Mouse (Mus musculus): ENCODE measurements around the gene Ccnjl. TPM values are rescaled to one million over a fixed set of nuclear protein-coding genes. Genes with fewer than 3 reads are reported as not detected.

Ccnjl gene
- total and polyA plus RNA-seq, 2 experiments from 2014 or later = 10.8 to 11.7 TPM

DNA sequence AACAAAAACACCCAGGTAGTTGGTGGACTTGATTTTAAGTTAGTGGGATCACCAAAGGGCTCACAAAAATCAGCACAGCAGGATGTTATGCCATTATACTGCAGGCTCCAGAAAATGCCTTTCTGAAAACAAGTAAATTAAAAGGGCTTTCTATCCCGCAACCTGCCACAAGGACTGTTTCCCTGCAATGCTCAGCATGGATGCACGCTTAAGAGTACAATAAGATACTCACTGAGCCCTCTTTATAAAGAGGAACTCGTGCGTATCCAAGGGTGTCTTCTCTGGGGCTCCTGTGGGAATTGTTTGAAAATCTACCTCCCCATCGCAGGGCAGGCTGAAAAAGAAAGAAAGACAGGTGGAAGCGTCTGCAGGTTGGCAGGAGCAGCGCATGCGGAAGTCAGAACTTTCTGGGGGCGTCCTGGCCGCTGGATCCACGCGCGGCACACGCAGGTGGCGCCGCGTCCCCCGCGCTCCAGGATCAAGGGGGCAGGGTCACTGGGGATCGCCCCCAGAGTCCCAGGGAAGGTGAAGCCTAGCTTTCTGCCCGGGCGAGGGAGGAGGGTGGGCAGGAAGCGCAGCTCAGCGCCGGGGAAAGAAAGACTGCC is 404 bp upstream of the Ccnjl start:
- H3K9ac ChIP-seq (replicated peaks; ENCODE audit: low read depth, low read length) = peak overlapping the region; percentile 77
- under 1% methylated on average over 25 of the region's 25 CpGs for WGBS

DNA sequence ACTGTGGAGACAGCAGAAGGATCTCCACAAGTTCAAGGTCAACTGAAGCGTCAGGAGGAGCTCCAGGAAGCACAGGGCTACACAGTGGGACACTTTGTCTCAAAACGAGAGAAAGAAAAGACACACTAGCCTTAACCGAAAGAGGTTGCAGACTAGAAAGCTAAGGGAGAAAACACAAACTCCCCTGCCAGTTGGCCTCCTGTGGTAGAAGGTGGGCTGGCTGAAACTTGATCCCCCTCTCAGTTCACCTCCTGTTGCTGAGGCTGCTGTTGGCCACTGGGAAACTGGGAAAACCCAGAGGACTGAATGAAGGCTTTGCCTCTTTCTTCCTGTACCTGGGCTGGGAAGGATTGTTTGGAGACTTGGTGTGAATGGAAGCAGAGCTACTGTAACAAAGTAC is 1.5 kb downstream of the Ccnjl start:
- Histone ChIP-seq H3K4me1 (ENCODE audit: control insufficient read depth, insufficient read depth) (peaks cover 30% of the 10 kb centered on the region), H3K36me3 (replicated peaks; ENCODE audit: control insufficient read depth, insufficient read depth, low read length) (peaks cover 18% of the 10 kb centered on the region; the same call in 1 of the 2 replicates), H3K4me2 (ENCODE audit: low read depth, low read length) (peak overlapping the region; percentile 66), H3K27me3 (ENCODE audit: control insufficient read depth, insufficient read depth, low read length) (no peaks in the 10 kb centered on the region), H3K27ac (ENCODE audit: low read depth) (peak overlapping the region; percentile 87), H3K9me3 (replicated peaks; ENCODE audit: control insufficient read depth, low read length) (no peaks in the 10 kb centered on the region), H3K9ac (replicated peaks; ENCODE audit: low read depth, low read length) (0 out of 2 replicates have a peak overlapping the region, but pooled peaks have one; percentile 24), H3K4me3 (ENCODE audit: low read depth, low read length) (peak overlapping the region; percentile 80)
- DNase-seq (ENCODE audit: low spot score) (peak; percentile 36), ATAC-seq (ENCODE audit: insufficient read depth, low read depth) (no peak)
- no peak for TF ChIP-seq CTCF (IDR thresholded peaks at IDR 0.05; ENCODE audit: low read depth)
- TF ChIP-seq EP300 (IDR thresholded peaks at IDR 0.05; ENCODE audit: low read depth) = no peak
- WGBS = 23% methylated on average over 3 of the region's 3 CpGs

More for the DNA sequence above, 404 bp upstream of the Ccnjl start:
- peaks cover 30% of the 10 kb centered on the region for H3K4me1 ChIP-seq (ENCODE audit: control insufficient read depth, insufficient read depth)
- peak overlapping the region; percentile 66 for H3K4me2 ChIP-seq (ENCODE audit: low read depth, low read length)
- H3K36me3 ChIP-seq (replicated peaks; ENCODE audit: control insufficient read depth, insufficient read depth, low read length) = peaks cover 4% of the 10 kb centered on the region; the same call in 1 of the 2 replicates
- TF ChIP-seq CTCF (IDR thresholded peaks at IDR 0.05; ENCODE audit: low read depth) (no peak; the same call in 1 of the 2 replicates), EP300 (IDR thresholded peaks at IDR 0.05; ENCODE audit: low read depth) (no peak)
- peak overlapping the region; percentile 87 for H3K27ac ChIP-seq (ENCODE audit: low read depth)
- no peaks in the 10 kb centered on the region for H3K27me3 ChIP-seq (ENCODE audit: control insufficient read depth, insufficient read depth, low read length)
- peak; percentile 19 for ATAC-seq (ENCODE audit: insufficient read depth, low read depth)
- H3K9me3 ChIP-seq (replicated peaks; ENCODE audit: control insufficient read depth, low read length) = no peaks in the 10 kb centered on the region
- peak overlapping the region; percentile 80 for H3K4me3 ChIP-seq (ENCODE audit: low read depth, low read length)
- DNase-seq (ENCODE audit: low spot score) = no peak

DNA sequence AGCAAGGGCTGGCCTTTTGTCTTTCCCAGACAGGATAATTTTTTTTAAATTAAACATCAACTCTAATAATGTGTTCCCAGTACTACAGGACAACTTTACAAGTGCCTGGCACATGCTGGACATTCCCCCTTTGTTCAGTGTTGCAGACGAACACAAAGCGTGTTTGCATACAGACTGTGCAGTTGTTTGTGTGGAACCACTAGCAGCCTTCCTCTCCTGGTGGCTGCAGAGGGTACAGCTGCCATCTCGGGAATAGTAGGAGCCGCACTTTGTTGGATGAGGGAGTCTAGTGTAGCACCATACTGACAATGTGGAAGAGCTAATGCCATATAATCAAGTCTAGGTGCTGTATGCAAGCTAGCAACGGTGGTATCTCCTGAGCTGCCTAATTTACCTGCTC is 3.0 kb downstream of the Ccnjl start:
- DNase-seq (ENCODE audit: low spot score) (no peak), ATAC-seq (ENCODE audit: insufficient read depth, low read depth) (no peak)
- TF ChIP-seq CTCF (IDR thresholded peaks at IDR 0.05; ENCODE audit: low read depth) = peak; percentile 37
- no peak for TF ChIP-seq EP300 (IDR thresholded peaks at IDR 0.05; ENCODE audit: low read depth)
- Histone ChIP-seq H3K4me1 (ENCODE audit: control insufficient read depth, insufficient read depth) (peaks cover 37% of the 10 kb centered on the region), H3K4me3 (ENCODE audit: low read depth, low read length) (no peak overlapping the region), H3K9me3 (replicated peaks; ENCODE audit: control insufficient read depth, low read length) (no peaks in the 10 kb centered on the region), H3K36me3 (replicated peaks; ENCODE audit: control insufficient read depth, insufficient read depth, low read length) (peaks cover 33% of the 10 kb centered on the region), H3K9ac (replicated peaks; ENCODE audit: low read depth, low read length) (no peak overlapping the region), H3K27ac (ENCODE audit: low read depth) (peak overlapping the region; percentile 87), H3K27me3 (ENCODE audit: control insufficient read depth, insufficient read depth, low read length) (no peaks in the 10 kb centered on the region), H3K4me2 (ENCODE audit: low read depth, low read length) (no peak overlapping the region)
- WGBS = 61% methylated on average over 5 of the region's 5 CpGs

DNA sequence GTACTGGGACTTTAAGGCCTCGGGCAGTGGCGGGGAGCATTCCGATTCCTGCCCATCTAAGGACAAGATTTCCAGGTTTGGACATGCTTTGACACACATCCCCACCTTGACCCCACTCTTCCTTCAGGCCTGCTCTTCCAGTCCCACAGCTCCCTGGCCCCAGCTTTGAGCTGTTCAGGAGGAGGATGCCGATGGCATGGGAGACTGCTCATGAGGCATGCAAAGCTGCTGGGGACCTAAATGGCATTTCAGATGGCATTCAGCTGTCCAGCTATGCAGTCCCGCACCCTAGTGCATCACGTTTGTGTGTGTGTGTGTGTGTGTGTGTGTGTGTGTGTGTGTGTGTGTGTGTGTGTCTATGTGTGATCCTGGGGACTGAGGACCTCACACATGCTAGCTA is 8.5 kb downstream of the Ccnjl start:
- DNase-seq (ENCODE audit: low spot score) (no peak), ATAC-seq (ENCODE audit: insufficient read depth, low read depth) (no peak)
- Histone ChIP-seq H3K27ac (ENCODE audit: low read depth) (no peak overlapping the region), H3K9ac (replicated peaks; ENCODE audit: low read depth, low read length) (no peak overlapping the region), H3K27me3 (ENCODE audit: control insufficient read depth, insufficient read depth, low read length) (no peaks in the 10 kb centered on the region), H3K9me3 (replicated peaks; ENCODE audit: control insufficient read depth, low read length) (no peaks in the 10 kb centered on the region), H3K4me2 (ENCODE audit: low read depth, low read length) (no peak overlapping the region), H3K4me1 (ENCODE audit: control insufficient read depth, insufficient read depth) (peaks cover 18% of the 10 kb centered on the region), H3K4me3 (ENCODE audit: low read depth, low read length) (no peak overlapping the region), H3K36me3 (replicated peaks; ENCODE audit: control insufficient read depth, insufficient read depth, low read length) (peaks cover 38% of the 10 kb centered on the region)
- TF ChIP-seq CTCF (IDR thresholded peaks at IDR 0.05; ENCODE audit: low read depth) = no peak
- TF ChIP-seq EP300 (IDR thresholded peaks at IDR 0.05; ENCODE audit: low read depth) = no peak
- WGBS = 79% methylated on average over 6 of the region's 6 CpGs

DNA sequence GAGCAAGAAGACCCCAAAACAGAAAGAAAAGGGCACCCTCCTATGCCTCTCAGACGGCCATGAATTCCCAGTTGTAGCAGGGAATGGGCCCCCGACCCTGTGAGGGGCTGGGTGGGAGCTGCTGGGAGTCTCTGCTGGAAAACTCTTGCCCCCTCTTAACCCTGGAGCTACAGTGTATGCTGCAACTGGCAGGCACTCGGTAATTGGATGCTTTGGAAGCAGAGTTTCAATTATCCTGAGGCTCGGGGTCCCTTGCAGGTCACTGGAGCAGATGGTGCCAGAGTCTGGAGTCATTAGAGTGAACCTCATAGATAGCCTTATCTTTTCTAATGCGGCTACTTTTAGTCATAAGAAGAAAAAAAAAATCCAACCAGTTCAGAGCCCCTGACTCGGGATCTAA is 11.3 kb downstream of the Ccnjl start:
- H3K27me3 ChIP-seq (ENCODE audit: control insufficient read depth, insufficient read depth, low read length) = no peaks in the 10 kb centered on the region
- H3K4me3 ChIP-seq (ENCODE audit: low read depth, low read length) = no peak overlapping the region
- ATAC-seq (ENCODE audit: insufficient read depth, low read depth) = no peak
- H3K9me3 ChIP-seq (replicated peaks; ENCODE audit: control insufficient read depth, low read length) = no peaks in the 10 kb centered on the region
- TF ChIP-seq EP300 (IDR thresholded peaks at IDR 0.05; ENCODE audit: low read depth) (no peak), CTCF (IDR thresholded peaks at IDR 0.05; ENCODE audit: low read depth) (no peak)
- peaks cover 27% of the 10 kb centered on the region for H3K4me1 ChIP-seq (ENCODE audit: control insufficient read depth, insufficient read depth)
- no peak overlapping the region; the same call in 1 of the 2 replicates for H3K9ac ChIP-seq (replicated peaks; ENCODE audit: low read depth, low read length)
- H3K36me3 ChIP-seq (replicated peaks; ENCODE audit: control insufficient read depth, insufficient read depth, low read length) = peaks cover 21% of the 10 kb centered on the region
- H3K27ac ChIP-seq (ENCODE audit: low read depth) = no peak overlapping the region
- WGBS = 25% methylated on average over 6 of the region's 6 CpGs
- DNase-seq (ENCODE audit: low spot score) = no peak
- H3K4me2 ChIP-seq (ENCODE audit: low read depth, low read length) = no peak overlapping the region

Measured in heart, postnatal 0 days (tissue).